Mouse (Mus musculus): ENCODE measurements at regions not wholly inside any gene's neighbourhood (a gene's known extent, or its start where the extent isn't known, plus 50 kb on each side); places are given as distances from the start of the nearest gene placed in this dataset.

- DNase-seq = peak; percentile 40
Measured at GRCm38 (mm10) chr5:149338016-149338696, 73.4 kb upstream of the Medag start.

GRCm38 (mm10) chr5:149338697-149339078 is 72.9 kb upstream of the Medag start:
- DNase-seq = no peak

GRCm38 (mm10) chr5:149340361-149340760 is 71.2 kb upstream of the Medag start:
- DNase-seq = no peak

GRCm38 (mm10) chr5:149341461-149341860 is 70.1 kb upstream of the Medag start:
- DNase-seq = no peak

GRCm38 (mm10) chr5:149343610-149344527 is 67.7 kb upstream of the Medag start:
- no peak for DNase-seq

GRCm38 (mm10) chr5:149344528-149344855 is 67.1 kb upstream of the Medag start:
- no peak for DNase-seq

- no peak for DNase-seq
Measured at GRCm38 (mm10) chr5:149345161-149345560, 66.4 kb upstream of the Medag start.

GRCm38 (mm10) chr5:149349685-149350084 is 61.9 kb upstream of the Medag start:
- no peak for DNase-seq

- peak; percentile 81 for DNase-seq
Measured at GRCm38 (mm10) chr5:149353039-149353655, 58.4 kb upstream of the Medag start.

GRCm38 (mm10) chr5:149354448-149355115 is 57.0 kb upstream of the Medag start:
- no peak for DNase-seq

- no peak for DNase-seq
Measured at GRCm38 (mm10) chr5:149355131-149355530, 56.4 kb upstream of the Medag start.

GRCm38 (mm10) chr5:149356970-149357369 is 54.6 kb upstream of the Medag start:
- DNase-seq = no peak
